Mouse (Mus musculus): ENCODE data around the gene Gga1. TPM values are rescaled to one million over a fixed set of nuclear protein-coding genes. Genes with fewer than 3 reads are reported as not detected.

Gga1 gene
- polyA plus RNA-seq (2012; rRNA removed): 47.5 and 50.7 TPM in 2 replicates

GRCm38 (mm10) chr15:78876991-78877809 is at the start of gene Gga1:
Gene Gga1 (plus strand): TSS chr15:78877190.

GRCm38 (mm10) chr15:78842371-78843163 is 34.4 kb upstream of the Gga1 start, which contains the start of gene Cdc42ep1:
Gene Cdc42ep1 (plus strand): TSS chr15:78842624.

GRCm38 (mm10) chr15:78855303-78855965 is 21.6 kb upstream of the Gga1 start, which contains the start of gene Lgals2:
Gene Lgals2 (minus strand): TSS chr15:78855529.

GRCm38 (mm10) chr15:78899409-78899739 is 22.4 kb downstream of the Gga1 start, which contains the start of gene Gm49510:
Gene Gm49510 (plus strand): TSS chr15:78899667.

GRCm38 (mm10) chr15:78899740-78900584 is 23.0 kb downstream of the Gga1 start, which contains the start of gene Sh3bp1:
Gene Sh3bp1 (plus strand): TSS chr15:78899768.

GRCm38 (mm10) chr15:78913632-78914090 is 36.7 kb downstream of the Gga1 start, which contains the start of gene Pdxp:
Gene Pdxp (plus strand): TSS chr15:78913919.

GRCm38 (mm10) chr15:78926021-78926919 is 49.3 kb downstream of the Gga1 start, which contains the start of gene Lgals1:
Gene Lgals1 (plus strand): TSS chr15:78926725.

GRCm38 (mm10) chr15:78934784-78935320 is 57.9 kb downstream of the Gga1 start, which contains the start of gene Nol12:
Gene Nol12 (plus strand): TSS chr15:78934933.

Other genes with a start within 250 kb of the Gga1 start
- 0.57 and 0.95 TPM in 2 replicates for gene Elfn2, start 158.4 kb upstream of the Gga1 start, polyA plus RNA-seq (2012; rRNA removed)
- 54.4 and 79.1 TPM in 2 replicates for gene Mfng, start 103.7 kb upstream of the Gga1 start, polyA plus RNA-seq (2012; rRNA removed)
- gene Card10, start 74.1 kb upstream of the Gga1 start, polyA plus RNA-seq (2012; rRNA removed): 3.7 and 4.6 TPM in 2 replicates
- gene Cdc42ep1, start 34.6 kb upstream of the Gga1 start, polyA plus RNA-seq (2012; rRNA removed): 8.0 and 14.8 TPM in 2 replicates
- 0.93 and 1.00 TPM in 2 replicates for gene Lgals2, start 21.7 kb upstream of the Gga1 start, polyA plus RNA-seq (2012; rRNA removed)
- 0.06 TPM in 2 replicates for gene Gm49510, start 22.5 kb downstream of the Gga1 start, polyA plus RNA-seq (2012; rRNA removed)
- 17.2 and 36.7 TPM in 2 replicates for gene Sh3bp1, start 22.6 kb downstream of the Gga1 start, polyA plus RNA-seq (2012; rRNA removed)
- 36.2 and 38.7 TPM in 2 replicates for gene Pdxp, start 36.7 kb downstream of the Gga1 start, polyA plus RNA-seq (2012; rRNA removed)
- gene Lgals1, start 49.5 kb downstream of the Gga1 start, polyA plus RNA-seq (2012; rRNA removed): 294 and 553 TPM in 2 replicates
- gene Nol12, start 57.7 kb downstream of the Gga1 start, polyA plus RNA-seq (2012; rRNA removed): 36.5 and 40.1 TPM in 2 replicates
- gene Triobp, start 70.5 kb downstream of the Gga1 start, polyA plus RNA-seq (2012; rRNA removed): 51.7 and 58.0 TPM in 2 replicates
- 366 and 397 TPM in 2 replicates for gene H1f0, start 151.3 kb downstream of the Gga1 start, polyA plus RNA-seq (2012; rRNA removed)
- 0.18 and 0.24 TPM in 2 replicates for gene Galr3, start 164.7 kb downstream of the Gga1 start, polyA plus RNA-seq (2012; rRNA removed)
- gene Ankrd54, start 185.7 kb downstream of the Gga1 start, polyA plus RNA-seq (2012; rRNA removed): 39.7 and 53.6 TPM in 2 replicates
- gene Eif3l, start 198.0 kb downstream of the Gga1 start, polyA plus RNA-seq (2012; rRNA removed): 143 and 242 TPM in 2 replicates
- gene Micall1, start 231.7 kb downstream of the Gga1 start, polyA plus RNA-seq (2012; rRNA removed): 18.6 and 19.1 TPM in 2 replicates

Data from central nervous system, embryonic 11.5 days (tissue).